ENCODE assay signal across 15 mouse cellular contexts in the genomic region with DNA sequence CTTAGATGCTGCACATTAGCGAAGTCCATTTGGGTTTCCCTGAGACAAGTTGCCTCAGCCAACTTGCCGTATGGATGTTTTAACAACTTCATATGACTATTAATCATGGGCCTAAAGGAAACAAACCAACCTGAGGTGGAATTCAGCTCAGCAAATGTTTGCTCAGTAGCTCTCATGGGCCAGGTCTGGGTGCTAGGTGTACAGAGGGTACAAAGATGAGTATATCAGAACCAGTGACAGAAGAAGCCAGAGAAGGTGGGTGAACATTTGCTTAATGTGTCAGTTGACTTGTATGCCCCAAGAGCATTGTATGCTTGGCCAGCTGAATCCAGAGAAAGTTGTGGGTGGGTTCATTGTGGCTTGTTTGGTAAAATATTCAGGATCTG. TPM values are rescaled to one million over a fixed set of nuclear protein-coding genes. Genes with fewer than 3 reads are reported as not detected.
DNase-seq lines count a peak whose midpoint lies in the region; ATAC-seq and TF ChIP-seq lines count a peak whose summit lies in the region.
"Had no signal": no experiment of that assay in that cellular context is flagged by ENCODE, and none has a peak within 500 bp of the region (broad histone marks: within the 10 kb centered on the region; RNA-seq: fewer than 3 reads in every experiment).

No protein-coding gene starts in this region.

- H3K4me1 ChIP-seq in intestine, embryonic 14.5 days (replicated peaks; ENCODE audit: control insufficient read depth, insufficient read depth, low read length): no peaks in the 10 kb centered on the region; the same call in 1 of the 2 replicates
- no peaks in the 10 kb centered on the region for H3K4me1 ChIP-seq in intestine, postnatal 0 days (replicated peaks; ENCODE audit: control insufficient read depth, insufficient read depth, low read length)
- no peaks in the 10 kb centered on the region for H3K4me1 ChIP-seq in lung, postnatal 0 days (ENCODE audit: insufficient read depth, low read depth, low read length)
- peaks cover 24% of the 10 kb centered on the region for H3K4me1 ChIP-seq in liver, postnatal 0 days (ENCODE audit: insufficient read depth)
- H3K4me1 ChIP-seq in stomach, postnatal 0 days (replicated peaks; ENCODE audit: control insufficient read depth, insufficient read depth): no peaks in the 10 kb centered on the region
- H3K4me1 ChIP-seq: forebrain, embryonic 15.5 days; midbrain, embryonic 12.5 days had no signal

- ATAC-seq in intestine, embryonic 14.5 days (replicated peaks; ENCODE audit: low FRiP score, low TSS enrichment, low read depth): no peak; the same call in 1 of the 2 replicates
- no peak; the same call in 1 of the 2 replicates for ATAC-seq in intestine, postnatal 0 days
- no peak for ATAC-seq in lung, postnatal 0 days
- no peak for ATAC-seq in liver, postnatal 0 days
- peak; percentile 76; the same call in 1 of the 2 replicates for ATAC-seq in stomach, postnatal 0 days (ENCODE audit: low FRiP score, low TSS enrichment)
- ATAC-seq: forebrain, embryonic 15.5 days had no signal

- no peak for TF ChIP-seq EP300 in lung, postnatal 0 days (IDR thresholded peaks at IDR 0.05)
- TF ChIP-seq EP300 in liver, postnatal 0 days (IDR thresholded peaks at IDR 0.05; ENCODE audit: low read depth): no peak
- no peak for TF ChIP-seq EP300 in stomach, postnatal 0 days (optimal IDR thresholded peaks at IDR 0.05)

- H3K4me2 ChIP-seq in intestine, embryonic 14.5 days (ENCODE audit: low read length): no peak overlapping the region
- H3K4me2 ChIP-seq in intestine, postnatal 0 days (replicated peaks; ENCODE audit: low read depth): no peak overlapping the region
- no peak overlapping the region for H3K4me2 ChIP-seq in lung, postnatal 0 days (replicated peaks; ENCODE audit: low read depth, low read length)
- H3K4me2 ChIP-seq in liver, postnatal 0 days (ENCODE audit: low read depth, low read length): no peak overlapping the region
- no peak overlapping the region for H3K4me2 ChIP-seq in stomach, postnatal 0 days (replicated peaks; ENCODE audit: low read depth)
- H3K4me2 ChIP-seq: forebrain, embryonic 15.5 days; hindbrain, embryonic 14.5 days; midbrain, embryonic 12.5 days had no signal

- no peaks in the 10 kb centered on the region for H3K27me3 ChIP-seq in intestine, embryonic 14.5 days (replicated peaks; ENCODE audit: control insufficient read depth, insufficient read depth, low read length)
- no peaks in the 10 kb centered on the region for H3K27me3 ChIP-seq in intestine, postnatal 0 days (replicated peaks; ENCODE audit: control insufficient read depth, insufficient read depth, low read length)
- no peaks in the 10 kb centered on the region for H3K27me3 ChIP-seq in lung, postnatal 0 days (replicated peaks; ENCODE audit: insufficient read depth, low read length)
- no peaks in the 10 kb centered on the region for H3K27me3 ChIP-seq in liver, postnatal 0 days (ENCODE audit: insufficient read depth, low read length)
- H3K27me3 ChIP-seq in stomach, postnatal 0 days (ENCODE audit: control insufficient read depth, insufficient read depth, low read length): no peaks in the 10 kb centered on the region
- H3K27me3 ChIP-seq: forebrain, embryonic 15.5 days; midbrain, embryonic 12.5 days had no signal

- H3K9me3 ChIP-seq in intestine, embryonic 14.5 days (ENCODE audit: control insufficient read depth, low read length): no peaks in the 10 kb centered on the region
- no peaks in the 10 kb centered on the region for H3K9me3 ChIP-seq in intestine, postnatal 0 days (ENCODE audit: control insufficient read depth)
- no peaks in the 10 kb centered on the region for H3K9me3 ChIP-seq in lung, postnatal 0 days (ENCODE audit: low read length)
- no peaks in the 10 kb centered on the region for H3K9me3 ChIP-seq in liver, postnatal 0 days (ENCODE audit: low read length)
- H3K9me3 ChIP-seq in stomach, postnatal 0 days (ENCODE audit: control insufficient read depth, low read length): no peaks in the 10 kb centered on the region
- H3K9me3 ChIP-seq: forebrain, embryonic 15.5 days; midbrain, embryonic 12.5 days had no signal

- H3K4me3 ChIP-seq in intestine, embryonic 14.5 days (ENCODE audit: low read depth, low read length): no peak overlapping the region
- no peak overlapping the region for H3K4me3 ChIP-seq in intestine, postnatal 0 days (ENCODE audit: low read depth, low read length)
- H3K4me3 ChIP-seq in lung, postnatal 0 days (ENCODE audit: low read depth, low read length): no peak overlapping the region
- H3K4me3 ChIP-seq in liver, postnatal 0 days (ENCODE audit: low read depth, low read length): no peak overlapping the region
- no peak overlapping the region for H3K4me3 ChIP-seq in stomach, postnatal 0 days (ENCODE audit: low read depth, low read length)
- H3K4me3 ChIP-seq: forebrain, embryonic 15.5 days; midbrain, embryonic 12.5 days had no signal

- TF ChIP-seq CTCF in intestine, postnatal 0 days (IDR thresholded peaks at IDR 0.05; ENCODE audit: low read depth): no peak
- TF ChIP-seq CTCF in lung, postnatal 0 days (IDR thresholded peaks at IDR 0.05): no peak
- TF ChIP-seq CTCF in liver, postnatal 0 days (IDR thresholded peaks at IDR 0.05; ENCODE audit: low read depth): no peak
- TF ChIP-seq CTCF in stomach, postnatal 0 days (IDR thresholded peaks at IDR 0.05; ENCODE audit: low read depth): no peak

- H3K27ac ChIP-seq in intestine, embryonic 14.5 days (ENCODE audit: low read depth): peak overlapping the region; percentile 19; the same call in 1 of the 2 replicates
- H3K27ac ChIP-seq in intestine, postnatal 0 days (ENCODE audit: low read depth, low read length): no peak overlapping the region
- H3K27ac ChIP-seq in lung, postnatal 0 days (ENCODE audit: low read length): peak overlapping the region; percentile 22; the same call in 1 of the 2 replicates
- H3K27ac ChIP-seq in liver, postnatal 0 days (ENCODE audit: low read depth): 0 out of 2 replicates have a peak overlapping the region, but pooled peaks have one; percentile 61
- H3K27ac ChIP-seq in stomach, postnatal 0 days (replicated peaks): peak overlapping the region; percentile 84
- H3K27ac ChIP-seq: forebrain, embryonic 15.5 days; hindbrain, embryonic 14.5 days; midbrain, embryonic 12.5 days had no signal

- WGBS in intestine, embryonic 14.5 days: 55% methylated on average over 2 of the region's 2 CpGs
- 50% methylated on average over 2 of the region's 2 CpGs for WGBS in intestine, postnatal 0 days
- 59% methylated on average over 2 of the region's 2 CpGs for WGBS in lung, postnatal 0 days
- WGBS in liver, postnatal 0 days (ENCODE audit: insufficient replicate concordance): 52% methylated on average over 2 of the region's 2 CpGs
- 40% methylated on average over 2 of the region's 2 CpGs for WGBS in stomach, postnatal 0 days

- no peaks in the 10 kb centered on the region for H3K36me3 ChIP-seq in intestine, embryonic 14.5 days (ENCODE audit: control insufficient read depth, insufficient read depth, low read length)
- H3K36me3 ChIP-seq in intestine, postnatal 0 days (ENCODE audit: control insufficient read depth, insufficient read depth): no peaks in the 10 kb centered on the region
- H3K36me3 ChIP-seq in lung, postnatal 0 days (ENCODE audit: insufficient read depth, low read length): no peaks in the 10 kb centered on the region
- H3K36me3 ChIP-seq in liver, postnatal 0 days (replicated peaks; ENCODE audit: insufficient read depth, low read length): no peaks in the 10 kb centered on the region
- H3K36me3 ChIP-seq in stomach, postnatal 0 days (ENCODE audit: control insufficient read depth, insufficient read depth, low read length): no peaks in the 10 kb centered on the region
- H3K36me3 ChIP-seq: forebrain, embryonic 15.5 days; midbrain, embryonic 12.5 days had no signal

- no peak for DNase-seq in intestine, embryonic 14.5 days (ENCODE audit: low spot score)
- peak; percentile 7 for DNase-seq in lung, postnatal 0 days (ENCODE audit: low spot score)
- no peak for DNase-seq in lung, postnatal 14 days
- DNase-seq in liver, postnatal 0 days: no peak
- peak; percentile 21 for DNase-seq in stomach, postnatal 0 days (ENCODE audit: low spot score)
- DNase-seq in kidney, adult 11 months: no peak
- DNase-seq: cerebellum, postnatal 14 days; embryo, embryonic 11 days; kidney, postnatal 10 days; retina, postnatal 1 day; thymus, postnatal 25 days had no signal

- no peak overlapping the region for H3K9ac ChIP-seq in intestine, embryonic 14.5 days (ENCODE audit: low read length)
- H3K9ac ChIP-seq in intestine, postnatal 0 days (ENCODE audit: low read depth, low read length): no peak overlapping the region
- no peak overlapping the region for H3K9ac ChIP-seq in lung, postnatal 0 days (replicated peaks; ENCODE audit: low read depth)
- no peak overlapping the region for H3K9ac ChIP-seq in liver, postnatal 0 days (replicated peaks)
- H3K9ac ChIP-seq in stomach, postnatal 0 days (ENCODE audit: low read length): no peak overlapping the region
- H3K9ac ChIP-seq: forebrain, embryonic 15.5 days; hindbrain, embryonic 14.5 days; midbrain, embryonic 12.5 days had no signal

RNA-seq across cellular contexts. Expression of a gene that starts 53.8 kb away (rescaled TPM):
- 10.3 and 11.7 TPM in 2 replicates for polyA plus RNA-seq in intestine, embryonic 14.5 days (2014; fragmentation: Nextera tagmentation; extraction: Ambion mirVana)
- 11.6 and 14.6 TPM in 2 replicates for polyA plus RNA-seq in intestine, postnatal 0 days (2015; fragmentation: Nextera tagmentation; extraction: Ambion mirVana)
- polyA plus RNA-seq in lung, postnatal 0 days (2015; fragmentation: Nextera tagmentation; extraction: Ambion mirVana): 9.1 and 9.3 TPM in 2 replicates
- 5.6 and 5.7 TPM in 2 replicates for polyA plus RNA-seq in liver, postnatal 0 days (2015; fragmentation: Nextera tagmentation; extraction: Ambion mirVana)
- 29.4 and 31.2 TPM in 2 replicates for polyA plus RNA-seq in stomach, postnatal 0 days (2015; fragmentation: Nextera tagmentation; extraction: Ambion mirVana)

Comparison
In these comparisons a context has a peak if more than half of its experiments do, and no peak if none do; other contexts are left out.
1. DNase-seq: peak in lung, postnatal 0 days (single experiment) and stomach, postnatal 0 days (single experiment); none in intestine, embryonic 14.5 days (single experiment), lung, postnatal 14 days (single experiment), liver, postnatal 0 days (single experiment) and kidney, adult 11 months (single experiment).